Mouse (Mus musculus): ENCODE results near the gene Pitpnm1. TPM values are rescaled to one million over a fixed set of nuclear protein-coding genes. Genes with fewer than 3 reads are reported as not detected.
A peak's percentile ranks its signal among the peaks of the same experiment; 100 is the strongest.

Pitpnm1 gene
- total and polyA plus RNA-seq, 2 experiments from 2014 or later: 127 to 187 TPM

DNA sequence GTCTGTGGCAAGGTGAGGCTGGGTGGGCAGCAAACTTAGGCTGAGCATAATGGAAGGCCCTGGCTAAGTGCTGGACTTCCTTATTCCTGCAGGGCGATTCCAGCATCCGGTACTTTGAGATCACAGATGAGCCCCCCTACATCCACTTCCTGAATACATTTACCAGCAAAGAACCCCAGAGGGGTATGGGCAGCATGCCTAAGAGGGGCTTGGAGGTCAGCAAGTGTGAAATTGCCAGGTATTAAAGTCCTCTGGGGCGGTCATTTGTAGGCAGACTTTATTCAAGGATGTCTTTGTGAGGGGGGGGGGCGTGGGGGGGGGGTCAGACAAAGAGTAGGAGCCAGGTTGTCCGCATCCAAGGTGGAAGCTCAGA lies 51.7 kb downstream of the Pitpnm1 start:
- no peaks in the 10 kb centered on the region for H3K9me3 ChIP-seq (ENCODE audit: low read length)
- TF ChIP-seq CTCF (IDR thresholded peaks at IDR 0.05): no peak
- peaks cover 34% of the 10 kb centered on the region for H3K36me3 ChIP-seq (ENCODE audit: insufficient read depth, low read length)
- no peaks in the 10 kb centered on the region for H3K27me3 ChIP-seq (ENCODE audit: insufficient read depth, low read length)
- no peak overlapping the region for H3K4me2 ChIP-seq (ENCODE audit: low read depth, low read length, poor library complexity, severe bottlenecking)
- WGBS: 81% methylated on average over 5 of the region's 5 CpGs
- ATAC-seq (ENCODE audit: low FRiP score): no peak
- no peak for DNase-seq (ENCODE audit: low spot score)
- no peak overlapping the region for H3K27ac ChIP-seq (ENCODE audit: low read depth, low read length)
- no peak overlapping the region for H3K4me3 ChIP-seq (ENCODE audit: low read depth, low read length)
- peaks cover 7% of the 10 kb centered on the region; the same call in 1 of the 2 replicates for H3K4me1 ChIP-seq (ENCODE audit: insufficient read depth, low read length)
- H3K9ac ChIP-seq (replicated peaks; ENCODE audit: low read length, poor library complexity, severe bottlenecking): no peak overlapping the region

DNA sequence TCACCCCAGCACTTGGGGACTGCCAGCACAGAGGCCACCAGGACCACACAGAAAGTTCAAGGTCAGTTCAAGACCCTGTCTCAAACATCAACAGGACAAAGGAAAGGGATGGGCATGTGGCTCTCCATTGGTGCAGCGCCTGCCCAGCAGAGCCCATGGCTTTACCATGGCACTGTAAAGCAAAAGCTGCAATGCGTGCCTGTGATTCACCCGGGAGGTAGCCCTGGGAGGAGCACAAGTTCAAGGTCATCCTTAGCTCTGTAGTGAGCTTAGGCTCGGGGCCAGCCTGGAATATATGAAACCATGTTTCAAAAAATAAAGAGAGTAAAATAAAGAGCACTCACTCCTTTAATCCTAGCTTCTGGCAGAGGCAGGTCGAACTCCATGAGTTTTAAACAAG lies 52.1 kb downstream of the Pitpnm1 start:
- ATAC-seq (ENCODE audit: low FRiP score) (no peak), DNase-seq (ENCODE audit: low spot score) (no peak)
- no peaks in the 10 kb centered on the region for H3K27me3 ChIP-seq (ENCODE audit: insufficient read depth, low read length)
- no peak for TF ChIP-seq CTCF (IDR thresholded peaks at IDR 0.05)
- 0 out of 2 replicates have a peak overlapping the region, but pooled peaks have one; percentile 24 for H3K9ac ChIP-seq (replicated peaks; ENCODE audit: low read length, poor library complexity, severe bottlenecking)
- H3K4me2 ChIP-seq (ENCODE audit: low read depth, low read length, poor library complexity, severe bottlenecking): no peak overlapping the region
- no peaks in the 10 kb centered on the region for H3K9me3 ChIP-seq (ENCODE audit: low read length)
- H3K27ac ChIP-seq (ENCODE audit: low read depth, low read length): no peak overlapping the region
- 89% methylated on average over 5 of the region's 5 CpGs for WGBS
- H3K4me3 ChIP-seq (ENCODE audit: low read depth, low read length): no peak overlapping the region
- H3K4me1 ChIP-seq (ENCODE audit: insufficient read depth, low read length): peaks cover 7% of the 10 kb centered on the region; the same call in 1 of the 2 replicates
- peaks cover 38% of the 10 kb centered on the region for H3K36me3 ChIP-seq (ENCODE audit: insufficient read depth, low read length)

DNA sequence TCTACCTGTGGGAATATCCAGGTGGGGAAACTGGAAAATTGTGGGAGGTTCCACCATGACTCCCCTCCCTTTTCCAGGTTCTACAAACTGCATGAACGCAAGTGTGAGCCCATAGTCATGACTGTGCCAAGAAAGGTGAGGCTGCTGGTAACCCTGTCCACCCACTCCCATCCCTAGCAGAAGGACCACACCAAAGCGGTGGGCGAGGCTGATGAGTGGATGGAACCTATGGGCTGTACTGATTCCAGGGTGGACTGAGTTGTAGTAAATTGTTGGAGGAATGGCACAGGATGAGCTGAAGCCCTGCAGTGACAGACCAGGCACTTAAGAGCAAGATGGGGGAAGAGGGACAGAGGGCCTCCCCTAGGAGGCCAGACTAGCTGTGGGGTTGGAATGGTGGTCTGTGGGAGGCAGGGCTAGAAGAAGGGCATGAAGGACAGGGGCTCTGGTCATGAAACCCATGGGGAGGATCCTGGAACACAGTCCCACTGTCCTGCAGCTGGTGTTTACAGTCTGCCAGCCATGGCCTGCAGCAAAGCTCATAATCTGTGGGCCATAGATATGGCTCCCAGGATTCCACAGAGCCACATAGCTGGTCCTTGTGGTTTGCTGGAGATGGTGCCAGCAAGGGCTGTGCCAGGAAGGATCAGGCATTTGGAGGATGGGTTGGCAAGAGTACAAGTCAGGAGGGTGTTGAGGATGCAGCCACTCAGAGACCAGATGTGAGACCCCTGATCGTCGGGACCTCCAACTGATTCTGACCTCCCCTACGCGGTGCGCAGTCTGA lies 52.8 kb downstream of the Pitpnm1 start:
- Histone ChIP-seq H3K36me3 (ENCODE audit: insufficient read depth, low read length) (peaks cover 46% of the 10 kb centered on the region), H3K27ac (ENCODE audit: low read depth, low read length) (0 out of 2 replicates have a peak overlapping the region, but pooled peaks have one; percentile 4), H3K27me3 (ENCODE audit: insufficient read depth, low read length) (no peaks in the 10 kb centered on the region), H3K4me1 (ENCODE audit: insufficient read depth, low read length) (peaks cover 7% of the 10 kb centered on the region; the same call in 1 of the 2 replicates), H3K4me2 (ENCODE audit: low read depth, low read length, poor library complexity, severe bottlenecking) (no peak overlapping the region), H3K9ac (replicated peaks; ENCODE audit: low read length, poor library complexity, severe bottlenecking) (no peak overlapping the region), H3K9me3 (ENCODE audit: low read length) (no peaks in the 10 kb centered on the region), H3K4me3 (ENCODE audit: low read depth, low read length) (no peak overlapping the region)
- no peak for ATAC-seq (ENCODE audit: low FRiP score)
- no peak for TF ChIP-seq CTCF (IDR thresholded peaks at IDR 0.05)
- no peak for DNase-seq (ENCODE audit: low spot score)
- WGBS: 98% methylated on average over 8 of the region's 8 CpGs

DNA sequence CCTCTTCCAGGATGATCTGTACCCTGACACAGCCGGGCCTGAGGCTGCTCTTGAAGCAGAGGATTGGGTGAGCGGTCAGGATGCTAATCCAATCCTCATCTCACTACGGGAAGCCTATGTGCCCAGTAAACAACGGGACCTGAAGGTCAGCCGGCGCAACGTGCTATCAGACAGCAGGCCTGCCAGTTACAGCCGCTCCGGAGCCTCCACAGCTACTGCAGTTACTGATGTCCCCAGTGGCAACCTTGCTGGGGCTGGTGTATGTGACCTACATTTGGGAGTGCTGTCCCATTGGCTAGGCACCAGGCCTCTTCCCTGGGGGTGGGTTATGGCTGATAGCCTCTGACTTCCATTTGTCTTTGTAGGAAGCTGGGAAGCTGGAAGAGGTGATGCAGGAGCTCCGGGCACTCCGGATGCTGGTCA lies 53.4 kb downstream of the Pitpnm1 start, which contains the start of gene Ptprcap:
Gene Ptprcap (plus strand): TSS at position 373 of the 423 bp plus-strand sequence.
- 0 out of 2 replicates have a peak within 1 kb of the TSS, but pooled peaks have one; percentile 4 for H3K27ac ChIP-seq (ENCODE audit: low read depth, low read length)
- H3K9me3 ChIP-seq (ENCODE audit: low read length): no peaks in the 10 kb centered on the region
- H3K36me3 ChIP-seq (ENCODE audit: insufficient read depth, low read length): peaks cover 52% of the 10 kb centered on the region
- DNase-seq (ENCODE audit: low spot score): peak; percentile 33
- 72% methylated on average over 11 of the region's 11 CpGs for WGBS
- peaks cover 7% of the 10 kb centered on the region; the same call in 1 of the 2 replicates for H3K4me1 ChIP-seq (ENCODE audit: insufficient read depth, low read length)
- H3K4me2 ChIP-seq (ENCODE audit: low read depth, low read length, poor library complexity, severe bottlenecking): no peak within 1 kb of the TSS
- no peak for TF ChIP-seq CTCF (IDR thresholded peaks at IDR 0.05)
- no peak within 1 kb of the TSS for H3K9ac ChIP-seq (replicated peaks; ENCODE audit: low read length, poor library complexity, severe bottlenecking)
- no peaks in the 10 kb centered on the region for H3K27me3 ChIP-seq (ENCODE audit: insufficient read depth, low read length)
- no peak within 1 kb of the TSS for H3K4me3 ChIP-seq (ENCODE audit: low read depth, low read length)
- ATAC-seq (ENCODE audit: low FRiP score): no peak

DNA sequence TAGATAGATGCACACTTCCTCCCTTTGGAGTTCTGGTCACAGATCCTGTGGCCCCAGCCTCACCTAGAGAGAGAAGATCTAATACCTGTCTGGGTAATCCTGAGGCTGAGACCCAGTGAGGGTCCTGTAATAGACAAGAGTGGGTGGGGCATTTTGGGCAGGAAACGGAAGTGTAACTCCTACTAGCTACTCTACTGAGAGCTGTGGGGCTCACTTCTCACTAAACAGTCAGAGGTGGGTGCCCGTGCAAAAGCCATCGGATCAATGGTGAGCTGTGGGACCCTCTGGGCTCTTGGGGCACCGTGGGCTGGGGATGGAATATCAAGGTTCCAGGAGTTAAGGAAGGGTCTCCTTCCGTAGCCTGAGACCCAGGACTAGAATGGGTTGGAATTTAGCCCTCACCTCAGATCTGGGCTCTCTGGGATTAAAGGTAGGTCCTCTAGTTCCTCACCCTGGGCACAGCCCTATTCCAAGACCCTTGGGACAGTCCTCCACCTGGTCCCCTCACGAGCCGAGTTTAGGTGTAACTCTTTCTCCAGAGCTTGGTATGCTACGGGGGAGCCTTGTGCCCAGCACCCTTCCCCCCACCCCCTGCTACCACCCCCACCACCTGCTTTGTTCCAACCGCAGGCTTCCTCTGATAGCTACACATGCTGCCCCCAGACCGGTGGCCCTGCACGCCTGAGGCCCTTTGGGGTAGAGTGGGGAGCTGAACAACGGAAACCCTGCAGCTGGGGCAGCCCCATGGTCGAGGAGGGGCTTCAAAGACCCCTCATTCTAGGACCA lies 54.8 kb downstream of the Pitpnm1 start:
- Histone ChIP-seq H3K27ac (ENCODE audit: low read depth, low read length) (no peak overlapping the region), H3K27me3 (ENCODE audit: insufficient read depth, low read length) (no peaks in the 10 kb centered on the region), H3K4me1 (ENCODE audit: insufficient read depth, low read length) (peaks cover under 1% of the 10 kb centered on the region; the same call in 1 of the 2 replicates), H3K9ac (replicated peaks; ENCODE audit: low read length, poor library complexity, severe bottlenecking) (no peak overlapping the region), H3K4me2 (ENCODE audit: low read depth, low read length, poor library complexity, severe bottlenecking) (no peak overlapping the region), H3K36me3 (ENCODE audit: insufficient read depth, low read length) (peaks cover 65% of the 10 kb centered on the region), H3K4me3 (ENCODE audit: low read depth, low read length) (no peak overlapping the region), H3K9me3 (ENCODE audit: low read length) (no peaks in the 10 kb centered on the region)
- no peak for TF ChIP-seq CTCF (IDR thresholded peaks at IDR 0.05)
- no peak for DNase-seq (ENCODE audit: low spot score)
- WGBS: 88% methylated on average over 13 of the region's 13 CpGs
- no peak for ATAC-seq (ENCODE audit: low FRiP score)
